Mouse (Mus musculus) A20 (cell line): ENCODE data around the gene Akain1.

Experiments
- DNase-seq: peaks from one replicate; pipeline ENCODE4 v3.0.0-alpha.2; 2011; ENCODE audit warnings: low read depth, low spot score

Akain1 gene

DNA sequence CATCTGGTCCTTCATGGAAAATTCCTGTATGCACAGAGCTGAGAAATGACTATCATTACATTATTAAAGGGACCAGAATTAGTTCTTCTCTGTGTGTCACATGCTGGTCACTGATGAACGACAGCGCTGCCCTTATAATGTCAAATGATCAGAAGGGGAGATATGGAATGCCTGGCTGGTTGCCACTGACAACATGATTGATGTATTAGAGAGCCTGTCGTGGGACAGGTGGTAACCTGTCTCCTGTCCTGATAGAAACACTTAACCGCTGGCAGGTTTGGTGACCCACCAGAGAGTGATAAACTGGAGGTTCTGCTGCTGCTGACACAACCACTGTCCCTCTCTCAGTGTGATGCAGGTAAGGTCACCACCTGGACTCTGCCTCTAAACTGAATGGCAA lies 40.1 kb downstream of the Akain1 start:
- DNase-seq, result no peak

DNA sequence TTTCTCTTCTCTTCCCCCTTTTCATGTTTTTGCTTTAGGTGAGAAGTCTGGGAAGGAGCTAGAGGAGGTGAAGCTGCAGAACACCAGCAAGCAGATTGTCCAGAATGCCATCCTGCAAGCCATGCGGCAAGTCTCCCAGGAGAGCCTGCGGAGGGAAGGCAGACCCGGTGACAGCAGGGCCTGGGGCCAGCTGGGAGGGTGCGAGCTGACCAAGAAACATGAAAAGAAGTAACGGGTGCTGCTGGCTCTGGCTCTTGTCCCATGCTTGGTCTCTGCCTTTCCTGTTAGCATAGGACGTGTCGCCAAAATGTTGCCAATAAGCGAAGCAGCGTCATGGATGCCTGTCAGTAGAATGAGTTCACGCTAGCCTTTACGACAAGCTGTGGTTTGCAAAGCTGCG lies 48.0 kb downstream of the Akain1 start:
- no peak for DNase-seq

DNA sequence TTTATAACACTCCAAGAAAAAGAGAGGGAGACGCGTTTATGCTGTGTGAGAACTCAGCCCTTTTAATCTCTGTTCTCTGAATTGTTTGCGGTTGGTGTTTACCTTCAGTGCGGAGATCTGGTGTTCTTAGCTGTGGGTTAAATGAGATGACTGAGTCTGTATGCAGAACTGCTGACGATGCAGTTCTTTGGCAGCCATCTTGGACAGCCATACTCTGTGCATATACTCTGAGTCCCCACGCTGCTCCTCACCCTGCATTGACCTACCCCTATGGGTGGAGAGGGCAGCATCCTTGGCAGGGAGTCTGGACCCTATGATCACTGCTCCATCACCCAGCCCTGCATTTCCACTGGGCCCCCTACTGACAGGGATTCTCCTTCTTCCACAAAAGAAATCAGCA lies 48.8 kb downstream of the Akain1 start:
- no peak for DNase-seq

- DNase-seq, result no peak
Measured at GRCm38 (mm10) chr17:69488826-69489225, 49.7 kb downstream of the Akain1 start.

GRCm38 (mm10) chr17:69492368-69492767 lies 53.2 kb downstream of the Akain1 start:
- no peak for DNase-seq

DNA sequence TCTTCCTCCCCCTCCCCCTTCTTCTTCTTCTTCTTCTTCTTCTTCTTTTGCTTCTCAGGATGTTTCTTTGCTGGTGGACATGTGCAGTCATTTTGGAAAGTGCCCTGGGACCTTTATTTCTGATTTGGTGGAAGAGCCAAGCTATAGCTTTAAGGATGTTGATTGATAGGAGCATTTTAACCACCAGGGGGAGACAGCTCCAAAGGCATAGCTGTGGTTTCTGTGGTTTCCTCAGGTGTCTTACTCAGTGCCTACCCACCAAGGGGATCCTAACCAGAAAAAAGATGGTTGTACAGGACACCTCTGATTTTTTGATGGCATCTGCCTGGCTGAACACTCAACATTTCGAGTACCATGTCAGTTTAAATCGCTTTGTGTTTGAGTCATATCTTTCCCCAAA lies 56.4 kb downstream of the Akain1 start:
- peak; percentile 4 for DNase-seq

GRCm38 (mm10) chr17:69496125-69496524 lies 57.0 kb downstream of the Akain1 start:
- DNase-seq, result no peak

- no peak for DNase-seq
Measured at GRCm38 (mm10) chr17:69497315-69497714, 58.2 kb downstream of the Akain1 start.

DNA sequence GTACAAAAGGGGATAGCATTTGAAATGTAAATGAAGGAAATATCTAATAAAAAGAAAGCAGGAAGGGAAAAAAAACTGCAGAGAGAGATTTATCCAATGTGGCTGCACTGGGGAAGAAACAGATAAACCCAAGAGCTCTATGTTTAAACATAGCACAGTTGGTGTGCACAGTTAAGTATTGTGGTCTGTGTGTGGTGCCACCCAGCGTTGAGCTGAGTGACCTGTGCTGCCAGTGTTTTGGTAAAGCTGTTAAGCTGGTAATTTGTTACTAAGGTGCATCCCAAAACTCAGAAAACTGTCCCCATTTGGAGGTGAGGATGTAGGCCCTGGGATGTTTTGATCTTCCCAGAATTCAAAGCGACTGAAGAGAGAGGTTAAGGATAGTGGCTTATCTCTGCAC lies 59.8 kb downstream of the Akain1 start:
- no peak for DNase-seq

DNA sequence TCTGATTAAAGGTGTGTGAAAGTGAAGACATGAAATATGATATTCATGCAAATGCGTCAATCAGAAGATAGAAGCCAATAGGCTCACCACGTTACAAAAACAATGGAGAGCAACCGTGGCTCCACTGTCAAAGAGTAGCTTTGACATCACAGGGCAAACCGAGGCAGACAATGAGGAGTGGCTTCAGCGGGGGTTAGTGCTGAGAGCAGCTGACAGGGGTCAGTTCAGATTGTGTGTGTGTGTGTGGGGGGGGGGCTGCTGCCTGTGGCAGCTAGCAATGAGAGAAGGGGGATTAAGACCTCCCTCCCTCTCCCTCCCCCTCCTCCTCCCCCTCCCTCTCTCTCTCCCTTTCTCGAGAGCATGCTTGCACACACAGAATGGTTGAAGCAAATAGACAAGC lies 60.3 kb downstream of the Akain1 start:
- DNase-seq, result no peak

- no peak for DNase-seq
Measured at GRCm38 (mm10) chr17:69506070-69506469, 66.9 kb downstream of the Akain1 start.

- no peak for DNase-seq
Measured at GRCm38 (mm10) chr17:69516344-69516907, 77.3 kb downstream of the Akain1 start.

GRCm38 (mm10) chr17:69531472-69531871 lies 92.3 kb downstream of the Akain1 start:
- DNase-seq, result no peak
